Mouse (Mus musculus): Measurements from ENCODE around the gene Tas1r2. TPM values are rescaled to one million over a fixed set of nuclear protein-coding genes. Genes with fewer than 3 reads are reported as not detected.

The Tas1r2 gene
- polyA plus RNA-seq, 1 experiment from 2014 or later = not detected

- no peak overlapping the region for H3K9ac ChIP-seq
- WGBS (ENCODE audit: insufficient replicate concordance) = 10% methylated on average over 3 of the region's 3 CpGs
- no peak overlapping the region for H3K27ac ChIP-seq
- H3K9me3 ChIP-seq (replicated peaks) = peaks cover 20% of the 10 kb centered on the region
- no peaks in the 10 kb centered on the region for H3K27me3 ChIP-seq (replicated peaks)
- H3K36me3 ChIP-seq = no peaks in the 10 kb centered on the region
- no peak overlapping the region for H3K4me2 ChIP-seq
- no peak overlapping the region for H3K4me3 ChIP-seq
- ATAC-seq = no peak
- H3K4me1 ChIP-seq = no peaks in the 10 kb centered on the region
Observed at GRCm38 (mm10) chr4:139684639-139685017, 31.3 kb downstream of the Tas1r2 start.

GRCm38 (mm10) chr4:139688058-139688457 is 34.7 kb downstream of the Tas1r2 start:
- WGBS (ENCODE audit: insufficient replicate concordance) = 57% methylated on average over 9 of the region's 9 CpGs
- H3K36me3 ChIP-seq = no peaks in the 10 kb centered on the region
- H3K27me3 ChIP-seq (replicated peaks) = peaks cover 4% of the 10 kb centered on the region; the same call in 1 of the 2 replicates
- H3K27ac ChIP-seq = no peak overlapping the region
- no peak overlapping the region for H3K9ac ChIP-seq
- no peaks in the 10 kb centered on the region for H3K4me1 ChIP-seq
- H3K4me3 ChIP-seq = no peak overlapping the region
- no peaks in the 10 kb centered on the region for H3K9me3 ChIP-seq (replicated peaks)
- H3K4me2 ChIP-seq = no peak overlapping the region
- no peak for ATAC-seq

GRCm38 (mm10) chr4:139689627-139690269 is 36.4 kb downstream of the Tas1r2 start:
- Histone ChIP-seq H3K9me3 (replicated peaks) (no peaks in the 10 kb centered on the region), H3K4me1 (no peaks in the 10 kb centered on the region), H3K27me3 (replicated peaks) (peaks cover 11% of the 10 kb centered on the region; the same call in 1 of the 2 replicates)

GRCm38 (mm10) chr4:139693315-139693714 is 40.0 kb downstream of the Tas1r2 start:
- Histone ChIP-seq H3K9me3 (replicated peaks) (no peaks in the 10 kb centered on the region), H3K27ac (no peak overlapping the region), H3K27me3 (replicated peaks) (peaks cover 21% of the 10 kb centered on the region; the same call in 1 of the 2 replicates), H3K4me2 (no peak overlapping the region), H3K4me3 (no peak overlapping the region), H3K9ac (no peak overlapping the region), H3K36me3 (no peaks in the 10 kb centered on the region), H3K4me1 (no peaks in the 10 kb centered on the region)
- WGBS (ENCODE audit: insufficient replicate concordance) = 42% methylated on average over 5 of the region's 5 CpGs
- ATAC-seq = no peak

More at GRCm38 (mm10) chr4:139689627-139690269, 36.4 kb downstream of the Tas1r2 start:
- Histone ChIP-seq H3K4me2 (no peak overlapping the region), H3K36me3 (no peaks in the 10 kb centered on the region), H3K9ac (no peak overlapping the region), H3K27ac (no peak overlapping the region), H3K4me3 (no peak overlapping the region)
- 29% methylated on average over 7 of the region's 7 CpGs for WGBS (ENCODE audit: insufficient replicate concordance)
- no peak for ATAC-seq

GRCm38 (mm10) chr4:139697755-139698154 is 44.4 kb downstream of the Tas1r2 start:
- no peaks in the 10 kb centered on the region for H3K36me3 ChIP-seq
- no peak overlapping the region for H3K9ac ChIP-seq
- no peaks in the 10 kb centered on the region for H3K9me3 ChIP-seq (replicated peaks)
- H3K4me1 ChIP-seq = no peaks in the 10 kb centered on the region
- no peak overlapping the region for H3K4me2 ChIP-seq
- peaks cover 28% of the 10 kb centered on the region; the same call in 1 of the 2 replicates for H3K27me3 ChIP-seq (replicated peaks)
- no peak overlapping the region for H3K4me3 ChIP-seq
- 18% methylated on average over 9 of the region's 9 CpGs for WGBS (ENCODE audit: insufficient replicate concordance)
- no peak for ATAC-seq
- H3K27ac ChIP-seq = no peak overlapping the region

GRCm38 (mm10) chr4:139698602-139699001 is 45.3 kb downstream of the Tas1r2 start:
- H3K9me3 ChIP-seq (replicated peaks) = no peaks in the 10 kb centered on the region
- no peak overlapping the region for H3K4me3 ChIP-seq
- H3K9ac ChIP-seq = no peak overlapping the region
- H3K27ac ChIP-seq = no peak overlapping the region
- H3K36me3 ChIP-seq = no peaks in the 10 kb centered on the region
- peaks cover 19% of the 10 kb centered on the region; the same call in 1 of the 2 replicates for H3K27me3 ChIP-seq (replicated peaks)
- ATAC-seq = no peak
- WGBS (ENCODE audit: insufficient replicate concordance) = 61% methylated on average over 8 of the region's 8 CpGs
- no peaks in the 10 kb centered on the region for H3K4me1 ChIP-seq
- H3K4me2 ChIP-seq = no peak overlapping the region

GRCm38 (mm10) chr4:139702914-139703313 is 49.6 kb downstream of the Tas1r2 start:
- Histone ChIP-seq H3K27me3 (replicated peaks) (peaks cover 11% of the 10 kb centered on the region; the same call in 1 of the 2 replicates), H3K4me3 (no peak overlapping the region), H3K4me1 (no peaks in the 10 kb centered on the region), H3K4me2 (no peak overlapping the region), H3K36me3 (no peaks in the 10 kb centered on the region), H3K27ac (no peak overlapping the region), H3K9me3 (replicated peaks) (no peaks in the 10 kb centered on the region), H3K9ac (no peak overlapping the region)
- ATAC-seq = no peak
- WGBS (ENCODE audit: insufficient replicate concordance) = 40% methylated on average over 4 of the region's 4 CpGs

GRCm38 (mm10) chr4:139703468-139703867 is 50.1 kb downstream of the Tas1r2 start:
- Histone ChIP-seq H3K27me3 (replicated peaks) (0 out of 2 replicates have a peak, but pooled peaks cover 6% of the 10 kb centered on the region), H3K9ac (no peak overlapping the region), H3K27ac (no peak overlapping the region), H3K9me3 (replicated peaks) (no peaks in the 10 kb centered on the region), H3K4me1 (no peaks in the 10 kb centered on the region), H3K36me3 (no peaks in the 10 kb centered on the region), H3K4me2 (no peak overlapping the region), H3K4me3 (no peak overlapping the region)
- no peak for ATAC-seq
- WGBS (ENCODE audit: insufficient replicate concordance) = 64% methylated on average over 11 of the region's 11 CpGs

- WGBS (ENCODE audit: insufficient replicate concordance) = 56% methylated on average over 5 of the region's 5 CpGs
- H3K4me2 ChIP-seq = no peak overlapping the region
- no peak overlapping the region for H3K27ac ChIP-seq
- no peak for ATAC-seq
- peaks cover 15% of the 10 kb centered on the region for H3K27me3 ChIP-seq (replicated peaks)
- H3K36me3 ChIP-seq = no peaks in the 10 kb centered on the region
- H3K9ac ChIP-seq = no peak overlapping the region
- H3K4me3 ChIP-seq = no peak overlapping the region
- no peaks in the 10 kb centered on the region for H3K9me3 ChIP-seq (replicated peaks)
- no peaks in the 10 kb centered on the region for H3K4me1 ChIP-seq
Observed at GRCm38 (mm10) chr4:139705986-139706385, 52.6 kb downstream of the Tas1r2 start.

- 36% methylated on average over 25 of the region's 25 CpGs for WGBS (ENCODE audit: insufficient replicate concordance)
- Histone ChIP-seq H3K9me3 (replicated peaks) (no peaks in the 10 kb centered on the region), H3K27ac (no peak overlapping the region), H3K9ac (no peak overlapping the region), H3K4me3 (no peak overlapping the region), H3K4me1 (no peaks in the 10 kb centered on the region), H3K36me3 (no peaks in the 10 kb centered on the region), H3K27me3 (replicated peaks) (peaks cover 31% of the 10 kb centered on the region), H3K4me2 (no peak overlapping the region)
- no peak for ATAC-seq
Observed at GRCm38 (mm10) chr4:139710467-139711334, 57.4 kb downstream of the Tas1r2 start.

GRCm38 (mm10) chr4:139715241-139715932 is 62.0 kb downstream of the Tas1r2 start:
- no peak overlapping the region for H3K4me3 ChIP-seq
- no peak overlapping the region for H3K9ac ChIP-seq
- no peak overlapping the region for H3K27ac ChIP-seq
- H3K9me3 ChIP-seq (replicated peaks) = no peaks in the 10 kb centered on the region
- H3K27me3 ChIP-seq (replicated peaks) = peaks cover 24% of the 10 kb centered on the region
- no peak overlapping the region for H3K4me2 ChIP-seq
- 35% methylated on average over 13 of the region's 13 CpGs for WGBS (ENCODE audit: insufficient replicate concordance)
- no peaks in the 10 kb centered on the region for H3K36me3 ChIP-seq
- H3K4me1 ChIP-seq = no peaks in the 10 kb centered on the region
- no peak for ATAC-seq

All from liver, embryonic 12.5 days (tissue).